Mouse (Mus musculus): ENCODE data around the gene March9. TPM values are rescaled to one million over a fixed set of nuclear protein-coding genes. Genes with fewer than 3 reads are reported as not detected.
A peak's percentile ranks its signal among the peaks of the same experiment; 100 is the strongest.

Gene March9
- polyA plus RNA-seq, 1 experiment from 2014 or later = 0.39 TPM

GRCm38 (mm10) chr10:127041274-127041766 lies 18.7 kb downstream of the March9 start, which contains the start of the genes Mettl1 and Eef1akmt3:
Gene Mettl1 (plus strand): TSS chr10:127041414.
Gene Eef1akmt3 (minus strand): TSS chr10:127041513.
- Histone ChIP-seq H3K4me1 (ENCODE audit: control insufficient read depth in 2 of 2, insufficient read depth in 2 of 2, low read length in 2 of 2) (peaks cover 0 to 6% of the 10 kb centered on the region in 2 experiments; a peak in 3 of 4 replicates), H3K9ac (ENCODE audit: low read length) (peak within 1 kb of the TSS; percentile 77), H3K4me2 (ENCODE audit: low read length) (peak within 1 kb of the TSS; percentile 96), H3K36me3 (ENCODE audit: control insufficient read depth, insufficient read depth, low read length) (peaks cover 22% of the 10 kb centered on the region), H3K27ac (replicated peaks in 1 of 2; ENCODE audit: control insufficient read depth in 1 of 2, insufficient read depth in 1 of 2, low read depth in 2 of 2, low read length in 2 of 2) (peak within 1 kb of the TSS; percentile 20 to 50; a peak in 3 of 4 replicates), H3K4me3 (ENCODE audit: control insufficient read depth in 1 of 2, insufficient read depth in 1 of 2, low read depth in 1 of 2, low read length in 2 of 2) (peak within 1 kb of the TSS; percentile 62 to 75), H3K9me3 (ENCODE audit: control insufficient read depth, low read length) (no peaks in the 10 kb centered on the region), H3K27me3 (ENCODE audit: control insufficient read depth, insufficient read depth, low read length) (peaks cover 8% of the 10 kb centered on the region)
- ATAC-seq (ENCODE audit: insufficient number of reproducible peaks, insufficient read depth, low FRiP score, low read depth) = peak; percentile 26; the same call in 1 of the 2 replicates
- WGBS = 0% methylated on average over 28 of the region's 28 CpGs

- H3K27ac ChIP-seq (replicated peaks in 1 of 2; ENCODE audit: control insufficient read depth in 1 of 2, insufficient read depth in 1 of 2, low read depth in 2 of 2, low read length in 2 of 2) = no peak overlapping the region
- WGBS = 2% methylated on average over 20 of the region's 20 CpGs
Observed at GRCm38 (mm10) chr10:127040569-127041214, 19.3 kb downstream of the March9 start.

DNA sequence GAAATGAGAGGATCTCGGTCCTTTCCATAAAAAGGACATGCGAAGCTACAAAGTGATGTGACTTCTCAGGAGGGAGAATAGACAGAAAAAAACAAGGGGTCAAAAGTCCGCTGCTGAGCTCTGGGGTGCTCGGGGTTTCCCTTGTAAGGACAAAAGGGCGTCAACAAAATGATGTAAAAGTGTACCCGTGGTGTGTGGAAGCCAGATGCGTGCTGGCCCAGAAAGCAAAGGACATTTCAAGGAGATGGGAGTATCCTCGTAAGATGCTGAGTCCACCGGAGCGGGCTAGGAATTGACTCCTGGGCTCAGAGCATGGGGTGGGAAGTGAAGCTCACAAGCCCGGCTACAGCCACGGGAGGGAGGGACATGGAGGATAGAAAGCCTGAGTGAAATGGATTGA lies 22.3 kb downstream of the March9 start:
- no peaks in the 10 kb centered on the region for H3K9me3 ChIP-seq (ENCODE audit: control insufficient read depth, low read length)
- ATAC-seq (ENCODE audit: insufficient number of reproducible peaks, insufficient read depth, low FRiP score, low read depth) = no peak
- peaks cover 8% of the 10 kb centered on the region for H3K27me3 ChIP-seq (ENCODE audit: control insufficient read depth, insufficient read depth, low read length)
- WGBS = 76% methylated on average over 12 of the region's 12 CpGs
- no peak overlapping the region for H3K27ac ChIP-seq (replicated peaks in 1 of 2; ENCODE audit: control insufficient read depth in 1 of 2, insufficient read depth in 1 of 2, low read depth in 2 of 2, low read length in 2 of 2)
- H3K9ac ChIP-seq (ENCODE audit: low read length) = no peak overlapping the region
- H3K36me3 ChIP-seq (ENCODE audit: control insufficient read depth, insufficient read depth, low read length) = no peaks in the 10 kb centered on the region
- no peak overlapping the region for H3K4me3 ChIP-seq (ENCODE audit: control insufficient read depth in 1 of 2, insufficient read depth in 1 of 2, low read depth in 1 of 2, low read length in 2 of 2)
- H3K4me1 ChIP-seq (ENCODE audit: control insufficient read depth in 2 of 2, insufficient read depth in 2 of 2, low read length in 2 of 2) = peaks cover 0 to 4% of the 10 kb centered on the region in 2 experiments; a peak in 3 of 4 replicates
- H3K4me2 ChIP-seq (ENCODE audit: low read length) = no peak overlapping the region

More at GRCm38 (mm10) chr10:127040569-127041214, 19.3 kb downstream of the March9 start:
- peak overlapping the region; percentile 62 to 75 for H3K4me3 ChIP-seq (ENCODE audit: control insufficient read depth in 1 of 2, insufficient read depth in 1 of 2, low read depth in 1 of 2, low read length in 2 of 2)
- no peaks in the 10 kb centered on the region for H3K9me3 ChIP-seq (ENCODE audit: control insufficient read depth, low read length)
- H3K4me2 ChIP-seq (ENCODE audit: low read length) = peak overlapping the region; percentile 96
- H3K36me3 ChIP-seq (ENCODE audit: control insufficient read depth, insufficient read depth, low read length) = peaks cover 18% of the 10 kb centered on the region
- peaks cover 8% of the 10 kb centered on the region for H3K27me3 ChIP-seq (ENCODE audit: control insufficient read depth, insufficient read depth, low read length)
- H3K4me1 ChIP-seq (ENCODE audit: control insufficient read depth in 2 of 2, insufficient read depth in 2 of 2, low read length in 2 of 2) = peaks cover 0 to 6% of the 10 kb centered on the region in 2 experiments; a peak in 3 of 4 replicates
- H3K9ac ChIP-seq (ENCODE audit: low read length) = peak overlapping the region; percentile 77
- no peak for ATAC-seq (ENCODE audit: insufficient number of reproducible peaks, insufficient read depth, low FRiP score, low read depth)

GRCm38 (mm10) chr10:127036273-127036672 lies 23.7 kb downstream of the March9 start:
- Histone ChIP-seq H3K36me3 (ENCODE audit: control insufficient read depth, insufficient read depth, low read length) (no peaks in the 10 kb centered on the region), H3K9ac (ENCODE audit: low read length) (no peak overlapping the region), H3K4me3 (ENCODE audit: control insufficient read depth in 1 of 2, insufficient read depth in 1 of 2, low read depth in 1 of 2, low read length in 2 of 2) (no peak overlapping the region), H3K27me3 (ENCODE audit: control insufficient read depth, insufficient read depth, low read length) (peaks cover 8% of the 10 kb centered on the region), H3K4me2 (ENCODE audit: low read length) (no peak overlapping the region), H3K9me3 (ENCODE audit: control insufficient read depth, low read length) (no peaks in the 10 kb centered on the region), H3K4me1 (ENCODE audit: control insufficient read depth in 2 of 2, insufficient read depth in 2 of 2, low read length in 2 of 2) (no peaks in the 10 kb centered on the region), H3K27ac (replicated peaks in 1 of 2; ENCODE audit: control insufficient read depth in 1 of 2, insufficient read depth in 1 of 2, low read depth in 2 of 2, low read length in 2 of 2) (no peak overlapping the region)
- no peak for ATAC-seq (ENCODE audit: insufficient number of reproducible peaks, insufficient read depth, low FRiP score, low read depth)
- WGBS = 80% methylated on average over 12 of the region's 12 CpGs

DNA sequence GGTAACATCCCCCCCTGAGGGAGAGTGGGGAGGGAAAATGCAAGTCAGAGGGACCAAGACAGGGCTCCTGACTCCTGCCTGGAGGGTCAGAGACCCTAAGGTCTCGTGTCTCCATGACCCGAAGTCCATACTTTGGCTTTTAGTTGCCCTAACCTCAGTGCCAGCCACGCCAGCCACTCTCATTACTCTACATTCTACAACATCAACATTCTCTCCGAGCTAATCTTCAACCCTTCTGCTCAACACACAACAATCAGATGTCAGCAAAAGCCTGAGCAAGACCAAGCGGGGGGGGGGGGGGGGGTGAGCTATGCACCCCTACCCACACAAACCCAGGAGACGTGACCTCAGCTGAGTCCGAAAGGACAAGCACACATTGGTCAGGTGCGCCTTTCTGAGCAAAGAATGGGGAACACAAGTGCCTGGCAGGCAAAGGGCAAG lies 26.7 kb downstream of the March9 start:
- no peak for ATAC-seq (ENCODE audit: insufficient number of reproducible peaks, insufficient read depth, low FRiP score, low read depth)
- Histone ChIP-seq H3K9ac (ENCODE audit: low read length) (no peak overlapping the region), H3K36me3 (ENCODE audit: control insufficient read depth, insufficient read depth, low read length) (peaks cover 12% of the 10 kb centered on the region), H3K9me3 (ENCODE audit: control insufficient read depth, low read length) (no peaks in the 10 kb centered on the region), H3K4me2 (ENCODE audit: low read length) (no peak overlapping the region), H3K4me3 (ENCODE audit: control insufficient read depth in 1 of 2, insufficient read depth in 1 of 2, low read depth in 1 of 2, low read length in 2 of 2) (no peak overlapping the region), H3K27ac (replicated peaks in 1 of 2; ENCODE audit: control insufficient read depth in 1 of 2, insufficient read depth in 1 of 2, low read depth in 2 of 2, low read length in 2 of 2) (no peak overlapping the region), H3K27me3 (ENCODE audit: control insufficient read depth, insufficient read depth, low read length) (no peaks in the 10 kb centered on the region), H3K4me1 (ENCODE audit: control insufficient read depth in 2 of 2, insufficient read depth in 2 of 2, low read length in 2 of 2) (peaks cover 0 to 6% of the 10 kb centered on the region in 2 experiments; a peak in 2 of 4 replicates)
- WGBS = 74% methylated on average over 8 of the region's 8 CpGs

GRCm38 (mm10) chr10:127030336-127031296 lies 29.4 kb downstream of the March9 start, which contains the start of gene Tsfm:
Gene Tsfm (minus strand): TSS chr10:127030840.
- H3K27me3 ChIP-seq (ENCODE audit: control insufficient read depth, insufficient read depth, low read length) = no peaks in the 10 kb centered on the region
- peak; percentile 81 for ATAC-seq (ENCODE audit: insufficient number of reproducible peaks, insufficient read depth, low FRiP score, low read depth)
- peaks cover 0 to 6% of the 10 kb centered on the region in 2 experiments; a peak in 2 of 4 replicates for H3K4me1 ChIP-seq (ENCODE audit: control insufficient read depth in 2 of 2, insufficient read depth in 2 of 2, low read length in 2 of 2)
- WGBS = 6% methylated on average over 54 of the region's 56 CpGs
- H3K9me3 ChIP-seq (ENCODE audit: control insufficient read depth, low read length) = no peaks in the 10 kb centered on the region
- peak within 1 kb of the TSS; percentile 81 for H3K4me2 ChIP-seq (ENCODE audit: low read length)
- peak within 1 kb of the TSS; percentile 89 for H3K9ac ChIP-seq (ENCODE audit: low read length)
- peak within 1 kb of the TSS; percentile 17 to 66 for H3K27ac ChIP-seq (replicated peaks in 1 of 2; ENCODE audit: control insufficient read depth in 1 of 2, insufficient read depth in 1 of 2, low read depth in 2 of 2, low read length in 2 of 2)
- peak within 1 kb of the TSS; percentile 68 to 84 for H3K4me3 ChIP-seq (ENCODE audit: control insufficient read depth in 1 of 2, insufficient read depth in 1 of 2, low read depth in 1 of 2, low read length in 2 of 2)
- peaks cover 39% of the 10 kb centered on the region for H3K36me3 ChIP-seq (ENCODE audit: control insufficient read depth, insufficient read depth, low read length)

- ATAC-seq (ENCODE audit: insufficient number of reproducible peaks, insufficient read depth, low FRiP score, low read depth) = no peak
- no peaks in the 10 kb centered on the region for H3K4me1 ChIP-seq (ENCODE audit: control insufficient read depth in 2 of 2, insufficient read depth in 2 of 2, low read length in 2 of 2)
- no peak overlapping the region for H3K4me3 ChIP-seq (ENCODE audit: control insufficient read depth in 1 of 2, insufficient read depth in 1 of 2, low read depth in 1 of 2, low read length in 2 of 2)
- H3K36me3 ChIP-seq (ENCODE audit: control insufficient read depth, insufficient read depth, low read length) = peaks cover 21% of the 10 kb centered on the region
- WGBS = 72% methylated on average over 16 of the region's 16 CpGs
- H3K9ac ChIP-seq (ENCODE audit: low read length) = no peak overlapping the region
- no peaks in the 10 kb centered on the region for H3K9me3 ChIP-seq (ENCODE audit: control insufficient read depth, low read length)
- no peak overlapping the region for H3K27ac ChIP-seq (replicated peaks in 1 of 2; ENCODE audit: control insufficient read depth in 1 of 2, insufficient read depth in 1 of 2, low read depth in 2 of 2, low read length in 2 of 2)
- H3K4me2 ChIP-seq (ENCODE audit: low read length) = no peak overlapping the region
- H3K27me3 ChIP-seq (ENCODE audit: control insufficient read depth, insufficient read depth, low read length) = no peaks in the 10 kb centered on the region
Observed at GRCm38 (mm10) chr10:127018422-127018821, 41.6 kb downstream of the March9 start.
